Comparison of ENCODE assay signal across 9 mouse cellular contexts in genomic region chr19:4603801-4604723, GRCm38 (mm10). TPM values are rescaled to one million over a fixed set of nuclear protein-coding genes. Genes with fewer than 3 reads are reported as not detected.
A peak's percentile ranks its signal among the peaks of the same experiment; 100 is the strongest.
DNase-seq lines count a peak whose midpoint lies in the region; ATAC-seq and TF ChIP-seq lines count a peak whose summit lies in the region.
"Had no signal": no experiment of that assay in that cellular context is flagged by ENCODE, and none has a peak within 500 bp of the region (broad histone marks: within the 10 kb centered on the region; RNA-seq: fewer than 3 reads in every experiment).

No protein-coding gene starts in this region.

- 43% methylated on average over 24 of the region's 24 CpGs for WGBS in forebrain, embryonic 11.5 days
- WGBS in forebrain, embryonic 16.5 days = 37% methylated on average over 24 of the region's 24 CpGs
- WGBS in kidney, postnatal 0 days = 34% methylated on average over 24 of the region's 24 CpGs

- in situ Hi-C loops in ES-E14 (cut with MboI; ENCODE audit: low sequenced_read_pairs in 2 of 2, unreplicated experiment in 2 of 2) = no loop called here

- H3K36me3 ChIP-seq in forebrain, embryonic 11.5 days (ENCODE audit: control insufficient read depth, insufficient read depth, low read length) = no peaks in the 10 kb centered on the region
- H3K36me3 ChIP-seq in forebrain, embryonic 16.5 days (ENCODE audit: control insufficient read depth, insufficient read depth) = no peaks in the 10 kb centered on the region
- H3K36me3 ChIP-seq in ES-E14 (ENCODE audit: control insufficient read depth, insufficient read depth, low read length, poor library complexity, severe bottlenecking) = no peaks in the 10 kb centered on the region
- 0 out of 2 replicates have a peak, but pooled peaks cover 4% of the 10 kb centered on the region for H3K36me3 ChIP-seq in kidney, postnatal 0 days (ENCODE audit: insufficient read depth, low read length)

- H3K9me3 ChIP-seq in forebrain, embryonic 11.5 days (ENCODE audit: control insufficient read depth, low read length) = no peaks in the 10 kb centered on the region
- H3K9me3 ChIP-seq in forebrain, embryonic 16.5 days (ENCODE audit: control insufficient read depth, low read length) = no peaks in the 10 kb centered on the region
- H3K9me3 ChIP-seq in ES-E14 (ENCODE audit: control insufficient read depth, insufficient read depth, low read depth, low read length) = no peaks in the 10 kb centered on the region
- H3K9me3 ChIP-seq in kidney, postnatal 0 days (replicated peaks; ENCODE audit: low read length) = no peaks in the 10 kb centered on the region
- H3K9me3 ChIP-seq: megakaryocyte, embryonic 14.5 days had no signal

- TF ChIP-seq CTCF in kidney, postnatal 0 days (IDR thresholded peaks at IDR 0.05; ENCODE audit: low read depth) = peak; percentile 77

- DNase-seq in forebrain, embryonic 11.5 days (ENCODE audit: low spot score) = peak; percentile 72
- peak; percentile 68 for DNase-seq in ES-E14 (ENCODE audit: low read depth, low spot score)
- DNase-seq in kidney, postnatal 0 days (ENCODE audit: low spot score) = peak; percentile 79
- DNase-seq in lung, postnatal 14 days = peak; percentile 63
- DNase-seq in gastrocnemius, adult 18-20 months (ENCODE audit: low spot score) = no peak
- DNase-seq in right cerebral cortex, adult 2 months (ENCODE audit: low spot score in 2 of 2) = no peak

- no peak overlapping the region for H3K27ac ChIP-seq in forebrain, embryonic 11.5 days (ENCODE audit: low read depth, low read length)
- H3K27ac ChIP-seq in forebrain, embryonic 16.5 days (ENCODE audit: low read length) = no peak overlapping the region
- no peak overlapping the region for H3K27ac ChIP-seq in ES-E14 (ENCODE audit: insufficient read depth, low read depth, low read length, poor library complexity, severe bottlenecking)
- no peak overlapping the region for H3K27ac ChIP-seq in kidney, postnatal 0 days

- H3K9ac ChIP-seq in forebrain, embryonic 11.5 days (ENCODE audit: low read length) = no peak overlapping the region
- no peak overlapping the region for H3K9ac ChIP-seq in forebrain, embryonic 16.5 days (replicated peaks; ENCODE audit: low read depth, low read length)
- no peak overlapping the region; the same call in 1 of the 2 replicates for H3K9ac ChIP-seq in ES-E14 (ENCODE audit: insufficient read depth, low read depth, low read length, poor library complexity, severe bottlenecking)
- no peak overlapping the region for H3K9ac ChIP-seq in kidney, postnatal 0 days (ENCODE audit: low read depth, low read length)

- H3K4me3 ChIP-seq in forebrain, embryonic 11.5 days (ENCODE audit: low read depth, low read length) = no peak overlapping the region
- H3K4me3 ChIP-seq in forebrain, embryonic 16.5 days (replicated peaks; ENCODE audit: low read length) = no peak overlapping the region
- peak overlapping the region in 1 of 2 experiments; percentile 34; a peak in 1 of 4 replicates for H3K4me3 ChIP-seq in ES-E14 (ENCODE audit: insufficient read depth in 1 of 2, low read depth in 1 of 2, low read length in 2 of 2, poor library complexity in 1 of 2, severe bottlenecking in 1 of 2)
- no peak overlapping the region for H3K4me3 ChIP-seq in kidney, postnatal 0 days (replicated peaks; ENCODE audit: low read depth, low read length)
- H3K4me3 ChIP-seq: megakaryocyte, embryonic 14.5 days had no signal

- H3K4me1 ChIP-seq in forebrain, embryonic 11.5 days (replicated peaks; ENCODE audit: control insufficient read depth, insufficient read depth, low read length) = no peaks in the 10 kb centered on the region
- no peaks in the 10 kb centered on the region for H3K4me1 ChIP-seq in forebrain, embryonic 16.5 days (replicated peaks; ENCODE audit: control insufficient read depth, insufficient read depth, low read length)
- peaks cover 5 to 8% of the 10 kb centered on the region in 2 experiments; a peak in 3 of 4 replicates for H3K4me1 ChIP-seq in ES-E14 (ENCODE audit: control insufficient read depth in 2 of 2, insufficient read depth in 2 of 2, low read length in 2 of 2, poor library complexity in 1 of 2)
- H3K4me1 ChIP-seq in kidney, postnatal 0 days (replicated peaks; ENCODE audit: insufficient read depth, low read length) = no peaks in the 10 kb centered on the region; the same call in 1 of the 2 replicates

- no peak for ATAC-seq in forebrain, embryonic 11.5 days (replicated peaks; ENCODE audit: low FRiP score)
- no peak for ATAC-seq in forebrain, embryonic 16.5 days
- ATAC-seq in erythroblast, adult 5-6 weeks (replicated peaks; ENCODE audit: low FRiP score, poor library complexity, severe bottlenecking) = peak; percentile 74
- peak; percentile 74 for ATAC-seq in kidney, postnatal 0 days (replicated peaks; ENCODE audit: low FRiP score, low read depth)

- H3K27me3 ChIP-seq in forebrain, embryonic 11.5 days (ENCODE audit: control insufficient read depth, insufficient read depth, low read length) = no peaks in the 10 kb centered on the region
- H3K27me3 ChIP-seq in forebrain, embryonic 16.5 days (replicated peaks; ENCODE audit: control insufficient read depth, insufficient read depth, low read length) = no peaks in the 10 kb centered on the region
- no peaks in the 10 kb centered on the region for H3K27me3 ChIP-seq in kidney, postnatal 0 days (ENCODE audit: insufficient read depth, low read length)

- no peak overlapping the region for H3K4me2 ChIP-seq in forebrain, embryonic 11.5 days (ENCODE audit: low read depth, low read length, severe bottlenecking)
- no peak overlapping the region for H3K4me2 ChIP-seq in forebrain, embryonic 16.5 days (ENCODE audit: low read length)
- no peak overlapping the region for H3K4me2 ChIP-seq in kidney, postnatal 0 days (ENCODE audit: low read length)

TF ChIP-seq in ES-E14, 5 proteins besides CTCF, POLR2A, EP300 and RAD21:
- TF ChIP-seq HCFC1 (IDR thresholded peaks at IDR 0.05; ENCODE audit: borderline replicate concordance, insufficient read depth, low read length) (no peak), MAFK (IDR thresholded peaks at IDR 0.05; ENCODE audit: insufficient read depth, low read depth, low read length) (no peak), ZNF384 (IDR thresholded peaks at IDR 0.05; ENCODE audit: low read depth, low read length) (no peak), ZC3H11A (IDR thresholded peaks at IDR 0.05; ENCODE audit: borderline replicate concordance, low read depth, low read length) (no peak), CHD2 (IDR thresholded peaks at IDR 0.05; ENCODE audit: low read depth, low read length) (no peak)

RNA-seq across cellular contexts. Expression of gene Lrfn4, which starts 11.4 kb away (rescaled TPM):
- 8.5 and 12.0 TPM in 2 replicates for polyA plus RNA-seq in forebrain, embryonic 11.5 days (2014; fragmentation: Nextera tagmentation; extraction: Ambion mirVana)
- 8.9 and 9.2 TPM in 2 replicates for polyA plus RNA-seq in forebrain, embryonic 16.5 days (2015; fragmentation: Nextera tagmentation; extraction: Ambion mirVana)
- 22.8 and 33.9 TPM in 2 replicates for total RNA-seq in ES-E14 (2012; rRNA removed)
- 0.38 and 0.63 TPM in 2 replicates for total RNA-seq in erythroblast, adult 5-6 weeks (2015; ENCODE audit: low replicate concordance)
- not detected in 2 replicates for total RNA-seq in erythroblast, adult 5-6 weeks (2017; ENCODE audit: low replicate concordance)
- 6.6 and 8.4 TPM in 2 replicates for polyA plus RNA-seq in kidney, postnatal 0 days (2015; fragmentation: Nextera tagmentation; extraction: Ambion mirVana)
- 1 to 10 TPM in 1 of 2 experiments, under 1 TPM in 1; 0.94 to 1.2 TPM for total RNA-seq in gastrocnemius, adult 18-20 months (2021)

RNA-seq across cellular contexts. Expression of gene Rce1, which starts 21.4 kb away (rescaled TPM):
- 60.1 and 67.2 TPM in 2 replicates for polyA plus RNA-seq in forebrain, embryonic 11.5 days (2014; fragmentation: Nextera tagmentation; extraction: Ambion mirVana)
- polyA plus RNA-seq in forebrain, embryonic 16.5 days (2015; fragmentation: Nextera tagmentation; extraction: Ambion mirVana) = 53.8 and 59.0 TPM in 2 replicates
- total RNA-seq in ES-E14 (2012; rRNA removed) = 63.6 and 103 TPM in 2 replicates
- total RNA-seq in erythroblast, adult 5-6 weeks (2015; ENCODE audit: low replicate concordance) = 10.9 and 17.3 TPM in 2 replicates
- 2.9 and 10.6 TPM in 2 replicates for total RNA-seq in erythroblast, adult 5-6 weeks (2017; ENCODE audit: low replicate concordance)
- polyA plus RNA-seq in kidney, postnatal 0 days (2015; fragmentation: Nextera tagmentation; extraction: Ambion mirVana) = 65.1 and 66.9 TPM in 2 replicates
- total RNA-seq in gastrocnemius, adult 18-20 months (2021) = 1 to 10 TPM; 4.3 to 4.5 TPM

Comparison
In these comparisons a context has a peak if more than half of its experiments do, and no peak if none do; other contexts are left out.
1. ATAC-seq: peak in erythroblast, adult 5-6 weeks (single experiment) and kidney, postnatal 0 days (single experiment); none in forebrain, embryonic 11.5 days (single experiment) and forebrain, embryonic 16.5 days (single experiment).
2. DNase-seq: peak in forebrain, embryonic 11.5 days (single experiment), ES-E14 (single experiment), kidney, postnatal 0 days (single experiment) and lung, postnatal 14 days (single experiment); none in gastrocnemius, adult 18-20 months (single experiment) and right cerebral cortex, adult 2 months (0 of 2).
3. RNA of gene Lrfn4, which starts 11.4 kb away (total RNA-seq): 22.8 to 33.9 TPM in ES-E14; 0.94 to 1.2 TPM in gastrocnemius, adult 18-20 months and 0.38 to 0.63 TPM in erythroblast, adult 5-6 weeks; every median in the first group is over 10 times any median in the second.